Mouse (Mus musculus): Measurements from ENCODE around the gene Prkag2.

The Prkag2 gene

GRCm38 (mm10) chr5:25085170-25085569 lies 15.3 kb downstream of the Prkag2 start:
- WGBS: 64% methylated on average over 10 of the region's 10 CpGs

DNA sequence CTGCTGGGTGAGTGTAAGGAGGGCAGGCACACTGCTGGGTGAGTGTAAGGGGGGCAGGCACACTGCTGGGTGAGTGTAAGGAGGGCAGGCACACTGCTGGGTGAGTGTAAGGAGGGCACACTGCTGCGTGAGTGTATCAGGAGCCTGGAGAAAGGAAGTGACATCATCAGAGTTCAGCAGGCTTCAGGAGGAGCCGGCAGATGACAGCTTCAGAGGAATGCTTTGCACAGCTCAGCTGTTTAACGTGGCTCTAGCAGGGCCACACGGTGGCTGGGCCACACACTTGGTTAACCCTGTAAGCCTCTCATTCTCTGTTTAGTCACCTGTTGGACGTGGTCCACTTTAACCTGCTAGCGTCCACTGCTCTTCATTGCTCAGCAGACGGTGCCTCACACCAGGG lies 16.6 kb downstream of the Prkag2 start:
- WGBS: 51% methylated on average over 7 of the region's 7 CpGs

- WGBS: 44% methylated on average over 2 of the region's 2 CpGs
Observed at GRCm38 (mm10) chr5:25082542-25082941, 17.9 kb downstream of the Prkag2 start.

GRCm38 (mm10) chr5:25081545-25081944 lies 18.9 kb downstream of the Prkag2 start:
- 46% methylated on average over 16 of the region's 16 CpGs for WGBS

GRCm38 (mm10) chr5:25080994-25081393 lies 19.4 kb downstream of the Prkag2 start:
- 69% methylated on average over 3 of the region's 3 CpGs for WGBS

DNA sequence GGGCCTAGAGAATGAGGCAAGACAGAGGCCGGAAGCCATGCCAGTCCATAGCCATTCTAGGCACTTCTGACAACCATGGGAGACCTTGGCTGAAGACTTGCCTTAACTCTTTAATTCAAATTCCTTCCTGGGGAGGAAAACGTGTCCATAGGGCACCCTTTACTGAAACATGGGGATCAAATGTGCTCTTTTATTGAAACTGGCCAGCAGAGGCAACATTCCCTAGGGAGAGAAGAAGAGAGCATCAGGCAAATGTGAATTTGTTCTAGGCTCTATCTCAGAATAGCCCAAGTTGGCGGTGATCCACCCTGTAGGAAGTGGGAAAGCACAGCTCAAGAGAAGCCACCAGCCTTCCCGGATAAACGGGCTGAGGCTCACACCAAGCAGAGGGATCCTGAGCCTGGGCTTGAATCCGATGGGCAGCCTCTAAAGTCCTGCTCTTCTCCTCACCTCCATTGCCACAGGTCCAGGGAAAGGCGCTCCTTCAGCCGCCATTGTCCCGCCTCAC lies 19.9 kb downstream of the Prkag2 start:
- WGBS: 72% methylated on average over 9 of the region's 9 CpGs

DNA sequence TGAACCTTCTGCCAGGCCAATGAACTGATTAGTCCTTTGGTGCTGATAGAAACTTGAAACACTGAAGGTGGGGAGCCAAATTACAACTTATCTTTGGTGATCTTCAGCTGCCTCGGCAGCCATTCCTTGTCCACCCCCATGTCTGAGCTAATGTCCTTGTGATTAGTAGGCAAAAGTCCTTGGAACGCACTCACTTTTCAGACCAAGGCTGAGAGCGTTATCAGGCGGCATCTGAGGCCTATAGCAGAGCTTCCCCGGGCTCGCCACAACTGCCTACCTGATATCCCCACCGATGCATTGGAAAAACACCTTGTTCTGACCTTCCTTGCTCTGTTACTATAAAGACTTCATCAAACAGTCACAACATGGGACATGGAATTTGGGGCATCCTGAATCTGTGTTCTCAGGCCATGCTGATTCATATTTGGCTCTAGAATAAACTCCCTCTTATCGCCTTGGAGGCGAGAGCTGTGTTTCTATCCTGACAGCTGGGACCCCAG lies 20.6 kb downstream of the Prkag2 start:
- 88% methylated on average over 9 of the region's 9 CpGs for WGBS

GRCm38 (mm10) chr5:25077873-25078651 lies 22.4 kb downstream of the Prkag2 start:
- WGBS: 77% methylated on average over 8 of the region's 8 CpGs

- WGBS: 97% methylated on average over 13 of the region's 13 CpGs
Observed at GRCm38 (mm10) chr5:25077258-25077657, 23.2 kb downstream of the Prkag2 start.

DNA sequence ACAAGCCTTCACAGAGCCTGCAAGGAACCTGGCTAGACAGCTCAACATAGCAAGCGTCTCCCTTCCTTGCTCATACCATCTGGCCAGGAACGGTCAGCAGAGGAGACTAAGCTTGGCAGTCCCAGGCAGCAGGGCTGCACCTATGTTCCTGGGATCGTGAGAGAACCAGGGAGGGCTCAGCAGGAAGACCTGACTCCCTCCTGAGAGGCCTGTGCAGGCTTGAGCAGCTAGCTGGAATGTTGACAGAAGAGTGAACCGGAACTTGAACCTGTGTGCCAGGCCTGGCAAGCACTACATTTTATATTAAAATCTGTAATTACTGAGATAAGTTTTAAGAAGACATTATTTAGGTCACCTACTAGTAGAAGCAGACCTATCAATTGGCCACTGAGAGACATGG lies 24.8 kb downstream of the Prkag2 start:
- 89% methylated on average over 4 of the region's 4 CpGs for WGBS

- WGBS: 77% methylated on average over 5 of the region's 5 CpGs
Observed at GRCm38 (mm10) chr5:25069815-25070214, 30.6 kb downstream of the Prkag2 start.

DNA sequence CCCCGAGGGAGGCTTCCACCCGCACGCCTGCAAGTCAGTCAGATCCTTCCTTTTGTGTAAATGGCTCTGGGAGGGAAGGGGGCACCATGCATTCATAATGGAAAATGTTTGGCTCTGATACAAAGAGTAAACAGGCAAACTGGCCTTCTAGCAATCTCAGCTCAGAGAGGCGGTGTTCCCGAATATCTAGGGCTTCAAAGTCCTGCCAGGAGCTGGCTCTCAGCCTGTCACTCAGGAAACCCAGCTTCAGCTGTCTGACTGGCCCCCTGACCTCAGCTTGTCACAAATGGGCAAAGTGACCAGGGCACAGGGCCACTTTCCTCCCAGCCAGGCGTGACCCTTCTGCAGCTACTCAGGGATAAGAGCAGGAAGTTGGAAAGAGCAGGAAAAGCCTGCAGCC lies 33.3 kb downstream of the Prkag2 start:
- 57% methylated on average over 6 of the region's 6 CpGs for WGBS

GRCm38 (mm10) chr5:25064270-25065232 lies 35.9 kb downstream of the Prkag2 start:
- 71% methylated on average over 8 of the region's 8 CpGs for WGBS

- 53% methylated on average over 17 of the region's 17 CpGs for WGBS
Observed at GRCm38 (mm10) chr5:25062506-25063132, 37.8 kb downstream of the Prkag2 start.

DNA sequence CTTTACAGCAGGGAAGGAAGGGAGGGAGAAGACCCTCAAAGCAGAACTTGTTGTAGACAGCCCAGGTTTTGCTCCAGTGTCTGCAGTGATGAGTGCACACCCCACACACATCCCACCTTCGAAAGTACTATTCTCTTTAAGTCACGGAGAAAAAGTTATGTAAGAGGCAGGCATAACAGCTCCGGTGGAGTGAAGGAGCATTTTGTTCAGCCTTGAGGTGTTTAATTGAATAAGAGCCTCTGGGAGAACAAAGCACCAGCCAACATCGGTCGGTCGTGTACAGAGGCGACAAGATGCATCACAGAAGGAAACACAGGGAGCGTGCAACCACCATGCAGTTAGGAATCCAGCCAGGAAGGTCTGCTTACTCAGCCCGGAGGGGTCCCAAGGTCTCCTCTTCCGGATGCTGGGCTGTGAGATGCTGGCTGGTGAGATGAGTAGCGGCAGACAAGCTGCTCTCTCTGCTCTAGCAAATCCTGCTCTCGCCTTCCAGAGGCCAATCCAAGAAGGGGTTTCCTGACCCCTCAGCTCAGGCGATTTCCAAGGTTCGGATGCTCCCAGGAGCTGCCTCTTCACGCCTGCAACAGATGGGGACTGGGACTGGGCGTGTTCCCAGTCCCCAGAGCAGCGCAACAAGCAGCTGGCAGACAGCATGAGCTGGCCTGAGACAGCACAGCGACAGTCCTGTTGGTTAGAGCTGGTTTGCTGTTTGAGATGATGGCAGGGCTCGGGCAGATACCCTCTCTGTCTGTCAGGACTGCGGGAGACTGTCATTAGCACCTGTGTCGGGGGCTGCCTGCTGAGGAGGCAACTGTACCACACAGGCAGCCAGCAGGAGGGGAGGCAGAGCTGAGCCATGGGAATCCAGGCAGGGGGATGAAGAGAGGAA lies 41.3 kb downstream of the Prkag2 start:
- 14% methylated on average over 21 of the region's 21 CpGs for WGBS

DNA sequence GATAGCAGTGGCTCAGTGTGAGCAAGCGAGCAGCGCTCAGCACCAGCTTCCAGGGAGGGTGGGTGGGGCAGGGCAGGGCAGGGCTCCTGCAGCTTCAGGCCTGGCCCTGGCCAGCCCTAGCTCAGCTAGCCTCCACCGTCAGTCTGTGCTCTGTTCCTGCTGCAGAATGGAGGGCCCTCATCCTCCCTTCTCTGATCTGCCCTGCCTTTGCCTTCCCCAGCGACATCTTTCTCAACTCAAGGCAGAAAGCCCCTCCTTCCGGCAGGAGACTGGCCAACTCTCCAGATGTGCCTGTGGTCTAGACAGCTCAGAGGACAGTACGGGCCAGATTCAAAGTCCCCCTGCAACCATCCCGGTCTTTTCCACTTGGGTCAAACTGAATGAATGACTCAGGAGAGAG lies 42.0 kb downstream of the Prkag2 start:
- 54% methylated on average over 7 of the region's 7 CpGs for WGBS

DNA sequence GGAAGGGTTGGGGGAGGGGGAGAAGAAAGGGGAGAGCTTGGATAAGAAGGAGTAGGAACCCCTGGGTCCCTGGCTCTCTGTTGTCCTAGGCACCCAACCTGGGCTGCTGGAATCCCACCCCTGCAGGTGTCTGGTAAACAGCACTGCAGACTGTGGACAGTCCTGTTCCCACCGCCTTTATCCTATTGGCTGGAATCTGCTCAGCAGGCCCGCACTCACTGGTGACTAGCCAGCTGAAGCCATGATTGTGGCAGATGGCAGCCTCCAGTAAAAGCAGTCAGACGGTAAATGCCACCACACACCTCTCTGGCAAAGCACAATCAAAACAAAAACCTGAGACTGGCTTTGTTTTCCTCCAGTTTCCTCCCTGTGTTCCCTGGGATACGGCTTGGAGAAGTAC lies 45.2 kb downstream of the Prkag2 start:
- WGBS: 50% methylated on average over 4 of the region's 4 CpGs

DNA sequence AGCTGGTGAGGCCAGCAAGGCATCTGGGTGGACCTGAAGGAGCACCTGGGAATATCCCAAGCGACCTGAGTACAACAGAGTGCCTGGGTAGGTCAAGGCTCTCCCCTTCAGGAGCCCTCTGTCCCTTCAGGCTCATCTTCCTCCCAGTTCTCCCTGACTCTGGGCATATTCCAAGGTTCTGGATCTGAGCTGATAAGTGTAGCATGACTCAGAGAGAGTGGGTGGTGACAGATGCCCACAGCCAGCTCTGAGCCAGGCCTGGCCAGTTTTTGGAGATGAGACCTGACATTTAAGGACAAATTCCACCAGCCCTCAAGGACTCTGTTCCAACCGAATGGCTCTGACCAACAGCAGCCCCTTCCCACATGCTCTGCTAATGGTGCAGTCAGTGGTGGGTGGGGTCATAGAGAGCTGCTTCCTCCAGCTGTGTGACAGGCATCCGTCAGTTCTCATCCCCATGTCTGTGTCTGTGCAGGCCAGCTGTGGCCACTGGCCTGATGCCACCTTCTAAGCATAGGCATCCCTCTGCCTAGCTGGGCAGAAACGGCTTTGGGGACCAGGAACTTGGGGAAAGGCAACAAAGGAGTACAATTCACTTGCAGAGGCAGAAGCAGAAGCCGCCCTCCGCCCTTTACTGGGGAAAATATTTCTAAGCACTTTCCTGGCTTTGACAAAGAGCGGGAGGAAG lies 46.3 kb downstream of the Prkag2 start:
- WGBS: 49% methylated on average over 7 of the region's 7 CpGs

DNA sequence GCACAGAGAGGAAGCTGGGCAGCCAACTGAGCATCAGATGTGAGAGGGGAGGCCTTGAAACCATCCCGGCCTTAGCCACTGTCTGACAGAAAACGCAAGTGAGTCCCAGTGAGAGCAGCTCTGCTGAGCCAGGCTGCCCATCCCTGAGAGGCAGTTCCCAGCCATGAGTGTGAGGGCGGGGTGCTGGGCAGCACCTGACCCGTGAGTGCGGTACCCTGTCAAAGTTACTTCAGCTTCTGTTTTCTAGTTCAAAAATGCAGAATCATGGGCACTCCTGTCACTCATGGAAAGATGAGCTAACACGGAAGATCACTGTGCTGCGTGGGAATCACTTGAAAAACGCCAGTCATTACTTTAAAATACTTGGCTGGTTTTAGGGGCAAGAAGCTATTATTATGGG lies 49.6 kb downstream of the Prkag2 start:
- WGBS: 71% methylated on average over 8 of the region's 8 CpGs

- WGBS: 57% methylated on average over 1 of the region's 1 CpGs
Observed at GRCm38 (mm10) chr5:25047670-25048069, 52.8 kb downstream of the Prkag2 start.

All from cerebral cortex, adult 2 months (tissue).